24 mouse cellular contexts compared by ENCODE assay signal in the genomic region with DNA sequence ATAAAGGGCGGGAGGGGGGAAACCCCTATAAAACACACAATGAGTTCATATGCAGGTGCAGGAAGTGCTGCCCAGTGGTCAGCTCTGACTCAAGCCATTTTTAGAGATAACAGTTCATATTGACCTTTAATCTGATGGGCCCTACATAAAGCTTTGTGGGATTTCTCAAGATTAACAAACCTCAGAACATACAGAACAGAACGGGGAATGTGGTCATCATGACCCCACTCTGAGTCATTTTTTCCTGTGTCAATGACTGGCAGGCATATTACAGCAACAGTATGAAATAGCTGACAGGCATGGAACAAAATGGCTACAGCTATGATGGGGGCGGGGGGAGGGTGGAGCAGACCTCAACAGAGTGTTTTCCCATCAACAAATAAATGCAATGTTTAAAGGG. TPM values are rescaled to one million over a fixed set of nuclear protein-coding genes. Genes with fewer than 3 reads are reported as not detected.
DNase-seq lines count a peak whose midpoint lies in the region; ATAC-seq and TF ChIP-seq lines count a peak whose summit lies in the region.
"Had no signal": no experiment of that assay in that cellular context is flagged by ENCODE, and none has a peak within 500 bp of the region (broad histone marks: within the 10 kb centered on the region; RNA-seq: fewer than 3 reads in every experiment).

No protein-coding gene starts in this region.

- H3K9ac ChIP-seq in stomach, postnatal 0 days (ENCODE audit: low read length): no peak overlapping the region
- H3K9ac ChIP-seq: limb, embryonic 13.5 days; liver, embryonic 15.5 days; midbrain, embryonic 13.5 days had no signal

- H3K36me3 ChIP-seq in stomach, postnatal 0 days (ENCODE audit: control insufficient read depth, insufficient read depth, low read length): no peaks in the 10 kb centered on the region
- H3K36me3 ChIP-seq: liver, embryonic 15.5 days had no signal

- peak; percentile 52 for DNase-seq in lung, postnatal 36 days
- no peak for DNase-seq in lung, adult 2 months
- peak; percentile 43 for DNase-seq in MN1 (ENCODE audit: low spot score)
- peak; percentile 88 for DNase-seq in induced T-regulatory cell, adult 2 months (ENCODE audit: low read depth)
- no peak for DNase-seq in stomach, postnatal 0 days (ENCODE audit: low spot score)
- no peak for DNase-seq in thymus, adult 18-20 months
- no peak for DNase-seq in retina, postnatal 1 day
- DNase-seq in layer of hippocampus, adult 2 months (ENCODE audit: low spot score in 2 of 2): no peak
- DNase-seq: adrenal gland, postnatal 10 days; cerebellum, adult 2 months; heart, postnatal 14 days; lung, postnatal 4 days had no signal

- no peak overlapping the region for H3K27ac ChIP-seq in stomach, postnatal 0 days (replicated peaks)
- H3K27ac ChIP-seq in layer of hippocampus, adult 2 months: no peak overlapping the region
- H3K27ac ChIP-seq: embryonic facial prominence, embryonic 10.5 days; limb, embryonic 13.5 days; liver, embryonic 15.5 days; midbrain, embryonic 13.5 days had no signal

- peaks cover 3% of the 10 kb centered on the region; the same call in 1 of the 2 replicates for H3K4me1 ChIP-seq in lung, adult 2 months (ENCODE audit: control insufficient read depth, insufficient read depth, low read length)
- H3K4me1 ChIP-seq in stomach, postnatal 0 days (replicated peaks; ENCODE audit: control insufficient read depth, insufficient read depth): peaks cover 2% of the 10 kb centered on the region; the same call in 1 of the 2 replicates

- no peak overlapping the region for H3K4me3 ChIP-seq in lung, adult 2 months (replicated peaks; ENCODE audit: extremely low read depth, low read depth, low read length)
- H3K4me3 ChIP-seq in stomach, postnatal 0 days (ENCODE audit: low read depth, low read length): no peak overlapping the region
- no peak overlapping the region for H3K4me3 ChIP-seq in layer of hippocampus, adult 2 months
- H3K4me3 ChIP-seq: embryonic facial prominence, embryonic 10.5 days; erythroblast, embryonic 14.5 days; limb, embryonic 13.5 days; liver, embryonic 15.5 days; midbrain, embryonic 13.5 days had no signal

- no peak for TF ChIP-seq EP300 in stomach, postnatal 0 days (optimal IDR thresholded peaks at IDR 0.05)

- H3K4me2 ChIP-seq in stomach, postnatal 0 days (replicated peaks; ENCODE audit: low read depth): no peak overlapping the region
- H3K4me2 ChIP-seq: heart, embryonic 11.5 days; limb, embryonic 13.5 days; liver, embryonic 15.5 days; midbrain, embryonic 13.5 days had no signal

- no peak for TF ChIP-seq POLR2A in lung, adult 2 months (IDR thresholded peaks at IDR 0.05; ENCODE audit: borderline replicate concordance, extremely low read depth, low read depth, low read length)

- no peaks in the 10 kb centered on the region for H3K9me3 ChIP-seq in stomach, postnatal 0 days (ENCODE audit: control insufficient read depth, low read length)
- H3K9me3 ChIP-seq: embryonic facial prominence, embryonic 10.5 days; limb, embryonic 13.5 days; liver, embryonic 15.5 days; midbrain, embryonic 13.5 days had no signal

- no peak for TF ChIP-seq CTCF in lung, adult 2 months (IDR thresholded peaks at IDR 0.05; ENCODE audit: insufficient read depth, low read length)
- TF ChIP-seq CTCF in stomach, postnatal 0 days (IDR thresholded peaks at IDR 0.05; ENCODE audit: low read depth): no peak
- no peak for TF ChIP-seq CTCF in layer of hippocampus, adult 2 months (conservative IDR thresholded peaks at IDR 0.05)

- WGBS in lung, adult 2 months: 64% methylated on average over 3 of the region's 3 CpGs
- 73% methylated on average over 3 of the region's 3 CpGs for WGBS in stomach, postnatal 0 days

- ATAC-seq in stomach, postnatal 0 days (ENCODE audit: low FRiP score, low TSS enrichment): peak; percentile 33; the same call in 1 of the 2 replicates
- ATAC-seq: forebrain, embryonic 16.5 days; midbrain, embryonic 13.5 days had no signal

- no peaks in the 10 kb centered on the region for H3K27me3 ChIP-seq in stomach, postnatal 0 days (ENCODE audit: control insufficient read depth, insufficient read depth, low read length)
- H3K27me3 ChIP-seq: limb, embryonic 13.5 days; liver, embryonic 15.5 days; midbrain, embryonic 13.5 days had no signal

RNA-seq across cellular contexts. Expression of gene Dpep2nb, which starts 1.4 kb away (rescaled TPM):
- polyA plus RNA-seq in lung, adult 2 months (2012; rRNA removed): not detected in 2 replicates
- polyA plus RNA-seq in stomach, postnatal 0 days (2015; fragmentation: Nextera tagmentation; extraction: Ambion mirVana): not detected in 2 replicates
- total RNA-seq in layer of hippocampus, adult 2 months (2021): not detected
- total RNA-seq: adrenal gland, postnatal 10 days; gastrocnemius, postnatal 4 days; heart, postnatal 14 days; layer of hippocampus, adult 18-20 months; left cerebral cortex, postnatal 10 days had no signal
- polyA plus RNA-seq: cerebellum, adult 2 months; embryonic facial prominence, embryonic 10.5 days; erythroblast, embryonic 14.5 days; forebrain, embryonic 16.5 days; limb, embryonic 13.5 days; liver, embryonic 15.5 days; midbrain, embryonic 13.5 days had no signal

RNA-seq across cellular contexts. Expression of gene Ddx28, which starts 4.5 kb away (rescaled TPM):
- polyA plus RNA-seq in lung, adult 2 months (2012; rRNA removed): 6.5 and 6.7 TPM in 2 replicates
- 9.2 and 10.0 TPM in 2 replicates for polyA plus RNA-seq in stomach, postnatal 0 days (2015; fragmentation: Nextera tagmentation; extraction: Ambion mirVana)
- total RNA-seq in layer of hippocampus, adult 2 months (2021): 10 to 100 TPM; 12.4 to 14.0 TPM

RNA-seq across cellular contexts. Expression of gene Dus2, which starts 16.0 kb away (rescaled TPM):
- polyA plus RNA-seq in lung, adult 2 months (2012; rRNA removed): 5.5 and 10.3 TPM in 2 replicates
- polyA plus RNA-seq in stomach, postnatal 0 days (2015; fragmentation: Nextera tagmentation; extraction: Ambion mirVana): 8.1 and 8.3 TPM in 2 replicates
- 10 to 100 TPM; 21.0 TPM for total RNA-seq in layer of hippocampus, adult 2 months (2021)

RNA-seq across cellular contexts. Expression of gene Dpep3, which starts 27.9 kb away (rescaled TPM):
- 0.30 and 0.55 TPM in 2 replicates for polyA plus RNA-seq in lung, adult 2 months (2012; rRNA removed)
- not detected in 2 replicates for polyA plus RNA-seq in stomach, postnatal 0 days (2015; fragmentation: Nextera tagmentation; extraction: Ambion mirVana)
- total RNA-seq in layer of hippocampus, adult 2 months (2021): not detected
- total RNA-seq: adrenal gland, postnatal 10 days; gastrocnemius, postnatal 4 days; heart, postnatal 14 days; layer of hippocampus, adult 18-20 months; left cerebral cortex, postnatal 10 days had no signal
- polyA plus RNA-seq: cerebellum, adult 2 months; embryonic facial prominence, embryonic 10.5 days; erythroblast, embryonic 14.5 days; forebrain, embryonic 16.5 days; heart, embryonic 11.5 days; kidney, embryonic 14.5 days; limb, embryonic 13.5 days; liver, embryonic 15.5 days; midbrain, embryonic 13.5 days; stomach, embryonic 14.5 days had no signal

RNA-seq across cellular contexts. Expression of gene Slc12a4, which starts 41.2 kb away (rescaled TPM):
- polyA plus RNA-seq in lung, adult 2 months (2012; rRNA removed): 84.3 and 96.8 TPM in 2 replicates
- polyA plus RNA-seq in stomach, postnatal 0 days (2015; fragmentation: Nextera tagmentation; extraction: Ambion mirVana): 12.8 and 14.1 TPM in 2 replicates
- total RNA-seq in layer of hippocampus, adult 2 months (2021): 10 to 100 TPM; 19.4 to 26.6 TPM

Comparison
In these comparisons a context has a peak if more than half of its experiments do, and no peak if none do; other contexts are left out.
1. DNase-seq: peak in lung, postnatal 36 days (single experiment), MN1 (single experiment) and induced T-regulatory cell, adult 2 months (single experiment); none in lung, adult 2 months (single experiment), stomach, postnatal 0 days (single experiment), thymus, adult 18-20 months (0 of 2), retina, postnatal 1 day (single experiment) and layer of hippocampus, adult 2 months (0 of 2).